Mouse (Mus musculus) MEL-GATA-1-ER (cell line): Measurements from ENCODE around the gene AU022751.
"Not testable (repeated sequence)": the region's sequence is repeated elsewhere in the genome, so short reads cannot be mapped to it uniquely, and the experiment has no call there.

Experiments used
- DNase-seq: peaks from one replicate; pipeline ENCODE4 v3.0.0-alpha.2; 2012; ENCODE audit warnings: low read depth; ENCODE audit errors: extremely low read depth

Gene AU022751

GRCm38 (mm10) chrX:6082954-6083680, at the start of gene AU022751:
AU022751 (minus strand) TSS chrX:6083419.
- no peak for DNase-seq

GRCm38 (mm10) chrX:6091996-6092757, 9.0 kb upstream of the AU022751 start:
- no peak for DNase-seq

- DNase-seq: no peak
Measured at GRCm38 (mm10) chrX:6091547-6091946, 8.3 kb upstream of the AU022751 start.

GRCm38 (mm10) chrX:6061563-6061962, 21.7 kb downstream of the AU022751 start:
- DNase-seq: no peak

- DNase-seq: not testable (repeated sequence)
Measured at GRCm38 (mm10) chrX:6047936-6048614, 35.1 kb downstream of the AU022751 start.

- not testable (repeated sequence) for DNase-seq
Measured at GRCm38 (mm10) chrX:6047066-6047935, 35.9 kb downstream of the AU022751 start, which contains the start of gene Nudt11. Nudt11 (plus strand) TSS chrX:6047453.
